Mouse (Mus musculus) ES-Bruce4 (cell line): ENCODE measurements at regions not wholly inside any gene's neighbourhood (a gene's known extent, or its start where the extent isn't known, plus 50 kb on each side); places are given as distances from the start of the nearest gene placed in this dataset.

Source experiments
- CTCF ChIP-seq: IDR thresholded peaks from one replicate; pipeline ENCODE4 v1.8.1; 2011; ENCODE audit warnings: low read depth, low read length
- EP300 ChIP-seq: IDR thresholded peaks from 2 replicates; pipeline ENCODE4 v1.6.1; 2011; ENCODE audit warnings: low read depth, low read length; ENCODE audit not compliant: insufficient read depth

DNA sequence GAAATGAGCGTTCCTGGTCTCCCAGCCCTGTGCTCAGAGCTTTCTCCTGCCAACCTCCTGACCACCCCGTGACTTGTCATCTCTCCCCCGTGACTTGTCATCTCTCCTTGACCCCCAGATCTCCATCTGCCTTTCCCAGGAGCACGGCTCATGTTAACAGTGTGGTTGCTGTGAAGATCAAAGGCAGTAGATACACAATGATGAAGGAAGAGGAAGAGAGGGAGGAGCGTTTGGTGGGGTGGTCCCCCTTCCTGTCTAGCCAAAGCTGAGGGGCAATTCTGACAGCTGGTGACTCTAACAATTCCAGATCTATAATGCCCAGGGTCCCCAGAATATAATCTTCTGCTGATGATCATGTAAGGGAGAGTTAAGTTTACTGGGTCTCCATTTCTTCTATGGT is 214.0 kb downstream of the Ly86 start:
- TF ChIP-seq CTCF = no peak
- TF ChIP-seq EP300 = no peak
